Mouse (Mus musculus) liver, embryonic 12.5 days (tissue): ENCODE measurements around the gene Vmn1r193. TPM values are rescaled to one million over a fixed set of nuclear protein-coding genes. Genes with fewer than 3 reads are reported as not detected.
"Not testable (repeated sequence)": the region's sequence is repeated elsewhere in the genome, so short reads cannot be mapped to it uniquely, and the experiment has no call there.

Experiments used
- ATAC-seq: fragments of 200-750 bp; cut with Nextera tagmentation; 2 replicates; pipeline ENCODE4 v1.8.0; 2017; ENCODE audit warnings: moderate number of reproducible peaks, mild to moderate bottlenecking, moderate library complexity
- H3K27ac ChIP-seq: fragments of 300-500 bp; sonication (generic); 2 replicates; pipeline ENCODE4 v1.5.1; 2016; ENCODE audit warnings: mild to moderate bottlenecking
- H3K27me3 ChIP-seq: fragments of 300-500 bp; sonication (generic); replicated peaks from 2 replicates; pipeline ENCODE4 v1.6.1; 2016; ENCODE audit warnings: mild to moderate bottlenecking, moderate library complexity
- H3K36me3 ChIP-seq: fragments of 300-500 bp; sonication (generic); 2 replicates; pipeline ENCODE4 v1.6.1; 2016; ENCODE audit warnings: mild to moderate bottlenecking, moderate library complexity
- H3K4me1 ChIP-seq: fragments of 300-500 bp; sonication (generic); 2 replicates; pipeline ENCODE4 v1.6.1; 2016
- H3K4me2 ChIP-seq: fragments of 300-500 bp; sonication (generic); 2 replicates; pipeline ENCODE4 v1.6.1; 2016; ENCODE audit warnings: mild to moderate bottlenecking, moderate library complexity
- H3K4me3 ChIP-seq: fragments of 300-500 bp; sonication (generic); 2 replicates; pipeline ENCODE4 v1.5.1; 2016; ENCODE audit warnings: mild to moderate bottlenecking, moderate library complexity
- H3K9ac ChIP-seq: fragments of 300-500 bp; sonication (generic); 2 replicates; pipeline ENCODE4 v1.6.1; 2016; ENCODE audit warnings: mild to moderate bottlenecking, moderate library complexity
- H3K9me3 ChIP-seq: fragments of 300-500 bp; sonication (generic); replicated peaks from 2 replicates; pipeline ENCODE4 v1.6.1; 2016; ENCODE audit warnings: mild to moderate bottlenecking, moderate library complexity
- WGBS: fragments of 180-500 bp; shearing (Covaris S2); methylation state at CpG from one replicate; pipeline ENCODE4 v1.1.7; 2016; ENCODE audit not compliant: insufficient replicate concordance; 5-methylcytosine and 5-hydroxymethylcytosine counted together
- microRNA-seq: library from miRNA; unstranded; fragments of <30 nt; microRNA quantifications from one replicate; pipeline ENCODE4, GENCODE M21; 2017
- polyA plus RNA-seq: library from polyadenylated mRNA; unstranded; fragments of >200 nt; fragmentation: Nextera tagmentation; extraction: Ambion mirVana; gene quantifications from 2 replicates; pipeline ENCODE4 v1.2.1, GENCODE M21; 2016

Gene Vmn1r193
- polyA plus RNA-seq = not detected in 2 replicates

DNA sequence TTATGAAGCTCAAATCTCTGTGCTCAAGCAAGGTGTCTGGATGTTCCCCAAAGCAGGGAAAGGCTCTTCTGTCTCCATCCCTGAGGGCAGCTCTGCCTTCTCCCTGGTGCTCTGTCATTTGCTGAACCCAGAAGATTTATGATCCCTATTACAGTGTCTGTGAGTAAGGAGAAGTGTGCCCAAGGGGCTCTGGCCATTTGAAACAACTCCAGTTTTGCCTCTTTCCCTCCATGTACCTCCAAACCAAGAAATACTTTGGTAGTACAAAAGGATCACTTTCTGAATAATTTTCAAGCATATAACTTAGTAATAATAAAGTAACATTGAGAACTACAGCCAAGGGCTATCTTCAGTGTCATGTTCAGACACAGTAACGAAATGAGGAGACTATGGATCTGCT lies at the start of gene Vmn1r193:
TSS of gene Vmn1r193 (minus strand) at position 101 of the 400 bp plus-strand sequence.
- H3K9ac ChIP-seq, H3K4me2 ChIP-seq, H3K36me3 ChIP-seq, H3K27me3 ChIP-seq, H3K27ac ChIP-seq, ATAC-seq, H3K9me3 ChIP-seq, H3K4me3 ChIP-seq, H3K4me1 ChIP-seq: not testable (repeated sequence)
- WGBS = 40% methylated on average over 1 of the region's 1 CpGs

DNA sequence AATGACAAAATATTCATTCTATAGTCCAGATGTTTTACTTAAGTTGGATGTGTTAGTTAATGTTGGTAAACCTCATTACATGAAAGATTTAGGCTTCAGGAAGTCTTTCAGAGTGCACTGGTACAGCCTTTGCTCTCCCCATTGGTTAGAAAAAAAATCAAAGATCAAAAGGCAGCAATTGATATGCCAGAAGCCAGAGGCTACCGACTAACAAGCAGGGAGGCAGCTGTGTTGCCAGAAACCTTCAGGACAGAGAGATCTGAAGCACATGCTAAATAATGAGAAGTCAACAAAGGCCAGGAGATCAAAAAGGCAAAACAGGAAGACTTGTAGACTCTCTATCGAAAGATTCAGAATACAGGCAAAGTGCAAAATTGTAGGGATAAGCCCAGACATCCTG lies 48.8 kb upstream of the Vmn1r193 start:
- Histone ChIP-seq H3K36me3 (no peaks in the 10 kb centered on the region), H3K9me3 (no peaks in the 10 kb centered on the region), H3K4me1 (no peaks in the 10 kb centered on the region), H3K4me3 (no peak overlapping the region), H3K27ac (no peak overlapping the region), H3K9ac (no peak overlapping the region), H3K4me2 (no peak overlapping the region), H3K27me3 (no peaks in the 10 kb centered on the region)
- ATAC-seq = no peak
- WGBS = 45% methylated on average over 2 of the region's 2 CpGs

DNA sequence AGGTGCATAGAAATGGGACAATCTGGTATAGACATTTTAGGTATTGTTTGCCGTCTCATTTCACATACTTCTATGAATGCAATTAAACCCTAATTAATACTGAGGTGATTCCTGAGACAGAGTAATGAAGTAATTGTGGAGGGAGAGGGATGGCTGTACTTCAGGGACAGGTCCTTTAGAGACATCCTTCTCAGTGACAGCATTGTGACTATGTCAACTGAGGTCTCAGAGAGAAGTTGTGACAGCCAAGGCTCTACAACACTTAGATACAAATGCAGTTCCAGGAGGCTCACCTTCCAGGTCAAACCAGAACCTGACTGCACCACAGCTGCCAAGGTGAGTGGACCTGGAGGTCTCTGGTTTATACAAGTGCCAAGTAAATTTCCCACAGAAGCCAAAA lies 47.3 kb upstream of the Vmn1r193 start, which contains the start of gene Vmn1r195:
TSS of gene Vmn1r195 (plus strand) at position 301 of the 400 bp plus-strand sequence.
- not testable (repeated sequence) for H3K9ac ChIP-seq, H3K4me3 ChIP-seq, H3K4me2 ChIP-seq, H3K36me3 ChIP-seq, H3K4me1 ChIP-seq, H3K27me3 ChIP-seq, ATAC-seq, H3K9me3 ChIP-seq, H3K27ac ChIP-seq
- WGBS = 68% methylated on average over 1 of the region's 1 CpGs

DNA sequence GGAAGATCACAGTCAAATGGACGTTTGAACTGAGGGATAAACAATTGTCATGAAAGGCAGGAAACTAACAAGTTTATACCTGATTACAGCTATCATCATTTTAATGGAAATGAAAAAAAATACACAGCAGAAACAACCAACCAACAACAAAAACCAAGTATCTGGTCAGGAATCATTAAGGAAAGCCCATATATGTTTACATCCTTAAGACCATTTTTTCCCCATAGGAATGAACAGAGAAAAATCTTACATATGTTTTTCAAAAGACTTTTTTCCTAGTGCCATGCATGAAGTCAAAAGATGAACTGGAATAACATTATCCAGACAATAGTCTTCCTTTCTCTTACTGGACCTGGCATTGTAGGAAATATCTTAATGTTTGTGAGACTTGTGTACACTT lies 21.0 kb upstream of the Vmn1r193 start, which contains the start of gene Vmn1r194:
TSS of gene Vmn1r194 (plus strand) at position 301 of the 400 bp plus-strand sequence.
- no peak within 1 kb of the TSS for H3K9ac ChIP-seq
- no peak within 1 kb of the TSS for H3K27ac ChIP-seq
- no peaks in the 10 kb centered on the region for H3K4me1 ChIP-seq
- WGBS = 30% methylated on average over 1 of the region's 1 CpGs
- no peaks in the 10 kb centered on the region for H3K27me3 ChIP-seq
- no peaks in the 10 kb centered on the region for H3K36me3 ChIP-seq
- H3K4me3 ChIP-seq = no peak within 1 kb of the TSS
- ATAC-seq = no peak
- no peak within 1 kb of the TSS for H3K4me2 ChIP-seq
- no peaks in the 10 kb centered on the region for H3K9me3 ChIP-seq

DNA sequence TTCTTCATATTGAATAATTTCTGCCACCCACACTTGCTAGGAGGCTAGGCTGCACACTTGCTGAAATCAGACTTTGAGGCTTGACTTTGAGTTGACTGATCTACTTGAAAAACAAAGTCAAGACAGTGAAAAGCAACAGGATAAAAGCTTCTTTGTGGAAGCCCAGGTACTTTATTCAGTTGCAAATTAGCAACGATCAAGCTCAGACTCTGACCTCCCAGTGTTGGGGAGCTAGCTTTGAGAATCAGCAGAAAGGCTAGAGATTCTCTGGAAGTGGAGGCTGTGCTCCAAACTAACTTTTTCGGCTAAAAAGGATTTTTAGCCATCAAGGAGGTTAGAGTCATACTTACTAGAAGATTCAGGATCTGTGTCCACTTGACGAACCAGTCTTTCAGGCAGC lies 30.2 kb downstream of the Vmn1r193 start:
- H3K27ac ChIP-seq, ATAC-seq, H3K36me3 ChIP-seq, H3K4me3 ChIP-seq, H3K9ac ChIP-seq, H3K4me1 ChIP-seq, H3K27me3 ChIP-seq, H3K9me3 ChIP-seq, H3K4me2 ChIP-seq: not testable (repeated sequence)
- 52% methylated on average over 3 of the region's 3 CpGs for WGBS

DNA sequence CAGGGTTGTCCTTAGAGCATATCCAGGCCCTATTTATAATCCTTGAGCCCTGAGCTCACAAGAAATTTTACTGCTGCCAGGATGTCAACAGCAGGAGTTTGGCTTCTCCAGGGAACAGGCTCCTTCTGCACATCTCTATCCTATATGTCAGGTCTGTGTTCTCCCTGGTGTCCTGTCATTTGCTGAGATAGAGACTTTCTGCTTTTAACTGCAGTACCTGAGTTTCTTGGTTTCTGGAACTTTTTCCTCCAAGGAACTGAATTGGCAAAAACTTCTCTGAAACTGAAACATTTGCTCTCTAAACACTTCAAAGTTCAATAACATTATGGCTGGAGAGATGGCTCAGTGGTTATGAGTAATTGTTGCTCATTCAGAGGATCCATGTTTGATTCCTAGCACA lies 31.9 kb downstream of the Vmn1r193 start, which contains the start of gene Vmn1r192:
TSS of gene Vmn1r192 (minus strand) at position 101 of the 400 bp plus-strand sequence.
- no peaks in the 10 kb centered on the region for H3K36me3 ChIP-seq
- ATAC-seq = no peak
- no peak within 1 kb of the TSS for H3K4me2 ChIP-seq
- no peak within 1 kb of the TSS for H3K27ac ChIP-seq
- H3K4me3 ChIP-seq = no peak within 1 kb of the TSS
- H3K4me1 ChIP-seq = no peaks in the 10 kb centered on the region
- no peak within 1 kb of the TSS for H3K9ac ChIP-seq
- no peaks in the 10 kb centered on the region for H3K27me3 ChIP-seq
- H3K9me3 ChIP-seq = no peaks in the 10 kb centered on the region

DNA sequence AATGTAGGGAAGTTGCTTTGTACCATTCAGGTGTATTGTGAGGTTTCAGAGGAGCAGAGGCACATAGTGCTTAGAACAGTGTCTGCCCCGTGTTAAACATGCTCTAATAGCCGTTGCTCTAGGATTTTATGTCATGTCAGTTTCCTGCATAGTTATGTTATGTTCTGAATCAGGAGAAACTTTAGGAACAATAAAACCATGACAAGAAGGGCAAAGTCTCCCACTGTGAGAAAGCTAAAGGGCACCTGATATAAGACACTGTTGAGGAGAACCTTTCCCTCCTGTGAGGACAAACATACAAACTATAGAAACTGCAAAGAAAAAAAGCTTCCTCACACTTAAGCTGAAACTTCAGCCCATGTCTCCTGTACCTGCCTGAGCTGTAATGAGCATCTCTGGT lies 32.6 kb downstream of the Vmn1r193 start:
- WGBS = 69% methylated on average over 2 of the region's 2 CpGs
- Histone ChIP-seq H3K36me3 (no peaks in the 10 kb centered on the region), H3K27me3 (no peaks in the 10 kb centered on the region), H3K4me3 (no peak overlapping the region), H3K27ac (no peak overlapping the region), H3K9ac (no peak overlapping the region), H3K4me2 (no peak overlapping the region), H3K9me3 (no peaks in the 10 kb centered on the region), H3K4me1 (no peaks in the 10 kb centered on the region)
- ATAC-seq = no peak

DNA sequence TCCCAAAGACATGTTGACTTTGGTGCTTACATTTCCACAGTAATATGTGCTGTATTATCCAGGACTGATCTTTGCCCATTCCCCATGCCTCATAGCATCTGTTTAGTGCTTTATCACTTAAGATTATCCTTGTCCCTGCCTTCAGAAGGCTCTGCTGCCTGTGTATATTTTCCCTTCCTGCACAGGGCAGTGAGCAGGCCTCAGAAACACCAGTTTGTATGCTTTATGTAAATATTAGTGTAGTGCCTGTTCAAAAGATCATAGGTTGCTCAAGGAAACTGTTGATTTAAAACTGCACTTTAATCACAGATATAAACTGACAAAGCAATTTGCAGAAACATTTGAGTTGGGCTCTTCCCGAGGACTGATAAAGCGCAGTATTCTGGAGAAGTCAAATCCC lies 33.6 kb downstream of the Vmn1r193 start:
- Histone ChIP-seq H3K4me2 (no peak overlapping the region), H3K4me3 (no peak overlapping the region), H3K27me3 (no peaks in the 10 kb centered on the region), H3K9me3 (no peaks in the 10 kb centered on the region), H3K27ac (no peak overlapping the region), H3K9ac (no peak overlapping the region), H3K4me1 (no peaks in the 10 kb centered on the region), H3K36me3 (no peaks in the 10 kb centered on the region)
- WGBS = 77% methylated on average over 2 of the region's 2 CpGs
- no peak for ATAC-seq

DNA sequence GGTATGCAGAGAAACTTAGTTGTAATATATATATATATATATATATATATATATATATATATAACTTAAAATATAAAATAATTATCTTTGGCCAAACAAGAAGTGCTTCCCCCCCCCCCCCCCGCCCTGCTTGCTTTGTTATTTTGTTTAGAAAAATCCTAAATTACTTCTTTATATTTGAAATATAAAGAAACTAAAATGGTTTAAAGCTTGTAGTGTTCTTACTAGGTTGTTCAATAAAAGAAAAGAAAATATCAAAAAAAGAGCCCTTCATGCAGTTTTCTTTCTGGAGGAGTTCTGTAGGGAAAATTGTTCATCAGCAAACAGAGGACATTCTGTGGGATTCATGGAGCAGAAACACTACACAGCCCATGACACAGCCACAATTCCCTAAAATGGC lies 39.1 kb downstream of the Vmn1r193 start, which contains the start of gene Vmn1r191:
TSS of gene Vmn1r191 (minus strand) at position 101 of the 400 bp plus-strand sequence.
- no peaks in the 10 kb centered on the region for H3K9me3 ChIP-seq
- 30% methylated on average over 1 of the region's 1 CpGs for WGBS
- H3K4me3 ChIP-seq = no peak within 1 kb of the TSS
- no peak within 1 kb of the TSS for H3K27ac ChIP-seq
- H3K4me2 ChIP-seq = no peak within 1 kb of the TSS
- no peaks in the 10 kb centered on the region for H3K4me1 ChIP-seq
- H3K27me3 ChIP-seq = no peaks in the 10 kb centered on the region
- ATAC-seq = no peak
- H3K9ac ChIP-seq = no peak within 1 kb of the TSS
- H3K36me3 ChIP-seq = no peaks in the 10 kb centered on the region

DNA sequence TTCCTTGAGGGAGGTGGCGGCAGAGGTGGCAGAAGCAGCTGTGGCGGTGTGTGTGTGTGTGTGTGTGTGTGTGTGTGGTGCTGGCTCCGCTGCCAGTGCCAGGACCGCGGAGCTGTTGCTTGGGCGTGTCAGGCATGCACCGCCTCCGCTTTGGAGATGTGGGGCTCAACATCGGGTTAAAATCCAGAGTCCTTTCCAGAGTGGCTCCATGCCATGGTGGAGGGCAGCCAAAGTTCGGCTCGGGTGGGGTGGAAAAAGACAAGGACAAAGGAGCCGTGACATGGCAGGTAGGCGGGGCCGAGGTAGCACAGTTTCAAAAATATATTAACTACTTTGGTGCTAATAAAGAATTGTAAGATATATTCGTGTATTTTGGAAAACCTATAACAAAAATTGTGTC lies 54.5 kb downstream of the Vmn1r193 start:
- ATAC-seq = no peak
- Histone ChIP-seq H3K27me3 (no peaks in the 10 kb centered on the region), H3K36me3 (no peaks in the 10 kb centered on the region), H3K4me3 (no peak overlapping the region), H3K4me2 (no peak overlapping the region), H3K4me1 (no peaks in the 10 kb centered on the region), H3K9ac (no peak overlapping the region), H3K27ac (no peak overlapping the region), H3K9me3 (peaks cover 6% of the 10 kb centered on the region; the same call in 1 of the 2 replicates)
- 75% methylated on average over 15 of the region's 15 CpGs for WGBS

Small RNA genes lying within 50 kb of the gene (microRNA-seq; reads per million reads assigned to microRNA genes)
- gene Gm23282 = not detected
- gene Gm25084 = not detected

Other genes starting within 250 kb of the Vmn1r193 start
- gene Pom121l2, start 242.0 kb downstream of the Vmn1r193 start, polyA plus RNA-seq = not detected in 2 replicates
- 0.22 and 0.33 TPM in 2 replicates for gene Prss16, start 213.4 kb downstream of the Vmn1r193 start, polyA plus RNA-seq
- gene Hist1h2ah, start 187.6 kb downstream of the Vmn1r193 start, polyA plus RNA-seq = 9.3 and 17.8 TPM in 2 replicates
- gene Hist1h2bk, start 187.3 kb downstream of the Vmn1r193 start, polyA plus RNA-seq = 4.4 and 4.8 TPM in 2 replicates
- gene Hist1h4i, start 181.8 kb downstream of the Vmn1r193 start, polyA plus RNA-seq = 44.1 and 49.4 TPM in 2 replicates
- gene Hist1h2ag, start 180.2 kb downstream of the Vmn1r193 start, polyA plus RNA-seq = 24.0 and 28.2 TPM in 2 replicates
- gene Hist1h2bj, start 179.9 kb downstream of the Vmn1r193 start, polyA plus RNA-seq = 14.5 and 17.1 TPM in 2 replicates
- gene Vmn1r188, start 138.7 kb downstream of the Vmn1r193 start, polyA plus RNA-seq = not detected in 2 replicates
- gene Vmn1r189, start 117.3 kb downstream of the Vmn1r193 start, polyA plus RNA-seq = not detected in 2 replicates
- gene Vmn1r191, start 39.2 kb downstream of the Vmn1r193 start, polyA plus RNA-seq = not detected in 2 replicates
- not detected in 2 replicates for gene Vmn1r192, start 32.0 kb downstream of the Vmn1r193 start, polyA plus RNA-seq
- gene Vmn1r194, start 21.1 kb upstream of the Vmn1r193 start, polyA plus RNA-seq = not detected in 2 replicates
- not detected in 2 replicates for gene Vmn1r195, start 47.4 kb upstream of the Vmn1r193 start, polyA plus RNA-seq
- gene Vmn1r196, start 66.8 kb upstream of the Vmn1r193 start, polyA plus RNA-seq = not detected in 2 replicates
- gene Vmn1r197, start 101.4 kb upstream of the Vmn1r193 start, polyA plus RNA-seq = not detected in 2 replicates
- gene Vmn1r198, start 127.2 kb upstream of the Vmn1r193 start, polyA plus RNA-seq = not detected in 2 replicates
- not detected in 2 replicates for gene Vmn1r199, start 156.7 kb upstream of the Vmn1r193 start, polyA plus RNA-seq
- gene Vmn1r200, start 167.2 kb upstream of the Vmn1r193 start, polyA plus RNA-seq = not detected in 2 replicates
- not detected in 2 replicates for gene Vmn1r201, start 248.8 kb upstream of the Vmn1r193 start, polyA plus RNA-seq